Mouse (Mus musculus) forebrain, embryonic 12.5 days (tissue): Measurements from ENCODE around the gene Tmem56. TPM values are rescaled to one million over a fixed set of nuclear protein-coding genes. Genes with fewer than 3 reads are reported as not detected.

Experiments
- ATAC-seq: fragments of 200-750 bp; cut with Nextera tagmentation; 2 replicates; pipeline ENCODE4 v1.8.0; 2017; ENCODE audit warnings: moderate TSS enrichment; ENCODE audit not compliant: low FRiP score
- H3K27ac ChIP-seq: fragments of 300-500 bp; sonication (generic); 2 replicates; pipeline ENCODE4 v1.5.1; 2016; ENCODE audit warnings: mild to moderate bottlenecking
- H3K27me3 ChIP-seq: fragments of 300-500 bp; sonication (generic); 2 replicates; pipeline ENCODE4 v1.6.1; 2016; ENCODE audit warnings: mild to moderate bottlenecking
- H3K36me3 ChIP-seq: fragments of 300-500 bp; sonication (generic); replicated peaks from 2 replicates; pipeline ENCODE4 v1.6.1; 2016; ENCODE audit warnings: mild to moderate bottlenecking
- H3K4me1 ChIP-seq: fragments of 300-500 bp; sonication (generic); 2 replicates; pipeline ENCODE4 v1.6.1; 2016
- H3K4me2 ChIP-seq: fragments of 300-500 bp; sonication (generic); 2 replicates; pipeline ENCODE4 v1.6.1; 2016; ENCODE audit warnings: mild to moderate bottlenecking, moderate library complexity
- H3K4me3 ChIP-seq: fragments of 300-500 bp; sonication (generic); replicated peaks from 2 replicates; pipeline ENCODE4 v1.5.1; 2016; ENCODE audit warnings: mild to moderate bottlenecking
- H3K9ac ChIP-seq: fragments of 300-500 bp; sonication (generic); 2 replicates; pipeline ENCODE4 v1.6.1; 2016; ENCODE audit warnings: mild to moderate bottlenecking
- H3K9me3 ChIP-seq: fragments of 300-500 bp; sonication (generic); 2 replicates; pipeline ENCODE4 v1.6.1; 2016
- WGBS: fragments of 180-500 bp; shearing (Covaris S2); methylation state at CpG from one replicate; pipeline ENCODE4 v1.1.7; 2016; 5-methylcytosine and 5-hydroxymethylcytosine counted together
- polyA plus RNA-seq: library from polyadenylated mRNA; unstranded; fragments of >200 nt; fragmentation: Nextera tagmentation; extraction: Ambion mirVana; gene quantifications from 2 replicates; pipeline ENCODE4 v1.2.1, GENCODE M21; 2016

The Tmem56 gene
- polyA plus RNA-seq, 1 experiment from 2014 or later, result 2.6 TPM

DNA sequence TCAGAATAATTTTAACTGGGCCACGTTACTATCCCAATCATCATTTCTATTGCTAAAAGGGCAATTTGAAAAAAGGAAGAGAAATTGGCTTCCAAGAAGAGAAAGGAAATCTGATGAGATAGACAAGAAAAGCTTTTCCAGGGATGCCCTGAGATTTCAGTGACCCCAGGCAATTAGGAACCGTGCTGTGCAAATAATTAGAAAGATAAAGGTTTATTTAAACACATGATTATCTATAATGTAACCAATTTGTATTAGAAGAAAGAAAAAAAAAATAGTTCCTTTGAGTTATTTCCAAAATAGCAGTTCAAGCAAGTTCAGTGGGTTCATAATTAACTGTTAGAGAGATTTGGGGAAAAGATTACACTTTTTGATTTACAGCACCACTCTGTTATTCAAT, 110.2 kb downstream of the Tmem56 start:
- Histone ChIP-seq H3K27ac (no peak overlapping the region), H3K9me3 (no peaks in the 10 kb centered on the region), H3K4me3 (no peak overlapping the region), H3K9ac (no peak overlapping the region), H3K4me1 (peaks cover 7% of the 10 kb centered on the region; the same call in 1 of the 2 replicates), H3K36me3 (no peaks in the 10 kb centered on the region), H3K27me3 (no peaks in the 10 kb centered on the region), H3K4me2 (no peak overlapping the region)
- no peak for ATAC-seq
- 78% methylated on average over 2 of the region's 2 CpGs for WGBS

- H3K9me3 ChIP-seq, result no peaks in the 10 kb centered on the region
- WGBS, result 60% methylated on average over 6 of the region's 6 CpGs
- peak overlapping the region; percentile 69 for H3K4me2 ChIP-seq
- no peak overlapping the region for H3K27ac ChIP-seq
- no peaks in the 10 kb centered on the region for H3K36me3 ChIP-seq
- H3K4me3 ChIP-seq, result peak overlapping the region; percentile 56
- H3K9ac ChIP-seq, result no peak overlapping the region
- H3K27me3 ChIP-seq, result no peaks in the 10 kb centered on the region
- no peak for ATAC-seq
- H3K4me1 ChIP-seq, result peaks cover 7% of the 10 kb centered on the region; the same call in 1 of the 2 replicates
These were observed 111.0 kb downstream of the Tmem56 start for GRCm38 (mm10) chr3:121171872-121172265.

DNA sequence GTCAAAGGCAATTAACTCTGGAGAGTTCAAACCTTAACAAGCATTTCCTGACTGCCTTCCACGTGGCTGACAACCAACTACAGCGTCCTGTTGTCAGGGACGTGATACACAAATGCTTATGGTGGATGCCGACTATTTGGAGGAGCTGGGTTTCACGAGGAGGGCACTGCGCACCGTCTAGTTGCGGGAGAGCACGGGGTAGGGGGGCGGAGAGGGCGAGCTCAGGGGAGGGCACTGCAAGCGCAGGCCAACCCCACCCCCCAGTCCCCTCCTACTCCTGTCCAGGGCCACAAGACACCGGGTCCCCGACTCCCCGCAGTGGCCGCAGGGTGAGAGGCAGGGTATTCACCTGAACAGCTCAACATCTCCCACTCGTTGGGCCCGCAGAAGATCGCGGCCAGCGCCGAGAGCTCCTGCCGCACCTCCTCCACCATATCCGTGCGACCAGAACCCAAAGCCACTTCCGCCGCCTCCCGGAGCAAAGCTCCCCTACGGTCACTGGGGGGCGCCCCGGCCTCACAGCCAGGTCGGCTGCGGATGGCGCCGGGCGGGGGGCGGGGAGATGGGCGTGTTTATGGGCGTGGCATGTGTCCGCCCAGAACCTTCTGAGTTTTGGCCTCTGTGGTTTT, 111.5 kb downstream of the Tmem56 start, which contains the start of gene Rwdd3:
Gene Rwdd3 (minus strand): TSS at position 453 of the 629 bp plus-strand sequence.
- under 1% methylated on average over 40 of the region's 40 CpGs for WGBS

GRCm38 (mm10) chr3:121170631-121171030, 112.3 kb downstream of the Tmem56 start:
- no peak overlapping the region for H3K27ac ChIP-seq
- 0 out of 2 replicates have a peak, but pooled peaks have one; percentile 44 for ATAC-seq
- H3K4me2 ChIP-seq, result peak overlapping the region; percentile 69
- 60% methylated on average over 7 of the region's 7 CpGs for WGBS
- H3K4me3 ChIP-seq, result peak overlapping the region; percentile 56; the same call in 1 of the 2 replicates
- H3K4me1 ChIP-seq, result peaks cover 7% of the 10 kb centered on the region; the same call in 1 of the 2 replicates
- no peak overlapping the region for H3K9ac ChIP-seq
- no peaks in the 10 kb centered on the region for H3K36me3 ChIP-seq
- H3K27me3 ChIP-seq, result no peaks in the 10 kb centered on the region
- no peaks in the 10 kb centered on the region for H3K9me3 ChIP-seq

More for the DNA sequence above, 111.5 kb downstream of the Tmem56 start, which contains the start of gene Rwdd3:
- H3K4me2 ChIP-seq, result peak within 1 kb of the TSS; percentile 69
- peaks cover 7% of the 10 kb centered on the region; the same call in 1 of the 2 replicates for H3K4me1 ChIP-seq
- no peak within 1 kb of the TSS for H3K27ac ChIP-seq
- H3K27me3 ChIP-seq, result no peaks in the 10 kb centered on the region
- H3K9ac ChIP-seq, result peak within 1 kb of the TSS; percentile 64
- peak within 1 kb of the TSS; percentile 56 for H3K4me3 ChIP-seq
- no peaks in the 10 kb centered on the region for H3K36me3 ChIP-seq
- no peaks in the 10 kb centered on the region for H3K9me3 ChIP-seq
- ATAC-seq, result peak; percentile 92

DNA sequence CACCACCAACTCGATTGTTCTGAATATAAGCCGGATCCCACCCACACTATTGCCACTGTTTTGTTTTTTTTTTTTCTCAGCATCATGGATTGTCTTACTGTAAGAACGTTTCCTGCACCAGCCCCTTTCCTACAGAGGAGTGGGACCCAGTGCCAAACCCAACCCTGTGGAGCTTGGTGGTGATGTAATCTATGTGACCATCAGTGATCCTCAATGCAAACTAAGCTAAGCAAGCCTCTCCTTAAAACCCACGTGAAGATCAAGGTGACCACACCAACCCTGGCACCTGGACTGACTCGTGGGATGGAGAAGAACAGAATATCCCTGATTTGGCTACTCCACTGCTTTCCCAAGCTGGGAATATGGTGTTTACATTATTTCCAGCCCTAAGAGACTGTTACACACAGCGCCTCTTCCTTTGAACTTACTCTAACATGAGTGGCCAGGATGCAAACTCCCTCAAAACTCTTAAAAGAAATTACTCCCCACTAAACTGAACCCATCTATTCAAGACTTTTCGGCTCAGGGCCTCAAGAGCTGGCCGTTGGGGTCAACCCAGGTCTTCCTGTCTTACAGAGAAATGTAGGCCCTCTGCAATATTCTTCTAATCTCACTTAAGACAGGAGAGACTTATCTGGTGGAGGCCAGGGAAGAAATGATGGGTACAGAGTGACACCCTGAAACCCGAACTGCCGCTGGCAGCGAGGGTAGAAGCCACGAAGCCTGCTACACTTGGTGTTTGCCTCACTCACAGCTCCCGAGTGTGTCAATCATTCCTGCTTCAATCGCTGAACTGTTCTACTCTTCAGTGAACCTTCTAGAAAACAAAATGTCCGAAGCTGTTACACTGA, 113.6 kb downstream of the Tmem56 start:
- peaks cover 7% of the 10 kb centered on the region; the same call in 1 of the 2 replicates for H3K4me1 ChIP-seq
- H3K36me3 ChIP-seq, result no peaks in the 10 kb centered on the region
- no peak for ATAC-seq
- H3K4me2 ChIP-seq, result no peak overlapping the region
- H3K27ac ChIP-seq, result no peak overlapping the region
- 81% methylated on average over 15 of the region's 15 CpGs for WGBS
- H3K27me3 ChIP-seq, result no peaks in the 10 kb centered on the region
- no peak overlapping the region for H3K4me3 ChIP-seq
- H3K9me3 ChIP-seq, result no peaks in the 10 kb centered on the region
- no peak overlapping the region for H3K9ac ChIP-seq

- no peaks in the 10 kb centered on the region for H3K27me3 ChIP-seq
- peaks cover 7% of the 10 kb centered on the region for H3K4me1 ChIP-seq
- no peak for ATAC-seq
- H3K4me3 ChIP-seq, result no peak overlapping the region
- H3K9ac ChIP-seq, result no peak overlapping the region
- H3K4me2 ChIP-seq, result no peak overlapping the region
- no peaks in the 10 kb centered on the region for H3K36me3 ChIP-seq
- 89% methylated on average over 8 of the region's 8 CpGs for WGBS
- H3K9me3 ChIP-seq, result no peaks in the 10 kb centered on the region
- no peak overlapping the region for H3K27ac ChIP-seq
These were observed 114.3 kb downstream of the Tmem56 start for GRCm38 (mm10) chr3:121168581-121168980.

- no peak overlapping the region for H3K4me3 ChIP-seq
- H3K4me2 ChIP-seq, result no peak overlapping the region
- H3K4me1 ChIP-seq, result peaks cover 6% of the 10 kb centered on the region
- H3K27me3 ChIP-seq, result no peaks in the 10 kb centered on the region
- no peak overlapping the region for H3K27ac ChIP-seq
- no peak overlapping the region for H3K9ac ChIP-seq
- whole genome bisulfite sequencing, result 36% methylated on average over 7 of the region's 7 CpGs
- no peak for ATAC-seq
- no peaks in the 10 kb centered on the region for H3K9me3 ChIP-seq
- no peaks in the 10 kb centered on the region for H3K36me3 ChIP-seq
These were observed 119.6 kb downstream of the Tmem56 start for GRCm38 (mm10) chr3:121163271-121163819.

DNA sequence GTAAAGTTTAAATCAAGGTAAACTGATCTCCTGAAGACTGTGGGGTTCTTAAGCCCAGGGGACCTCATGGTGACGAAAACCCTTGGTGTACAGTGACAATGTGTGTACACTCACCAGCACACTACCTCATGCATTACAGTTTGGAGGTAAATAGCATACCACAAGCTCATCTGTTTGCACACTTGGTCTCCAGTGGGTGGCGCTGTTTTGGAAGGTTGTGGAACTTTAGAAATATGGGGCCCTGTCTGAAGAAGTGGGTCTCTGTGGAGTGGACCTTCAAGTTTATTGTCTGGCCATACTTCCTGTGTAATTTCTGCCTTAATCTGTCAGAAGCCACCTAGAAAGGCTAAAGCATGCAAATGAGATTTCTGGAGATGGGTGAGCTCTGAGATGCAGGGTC, 121.2 kb downstream of the Tmem56 start:
- Histone ChIP-seq H3K9ac (no peak overlapping the region), H3K9me3 (no peaks in the 10 kb centered on the region), H3K36me3 (no peaks in the 10 kb centered on the region), H3K27me3 (no peaks in the 10 kb centered on the region), H3K4me3 (no peak overlapping the region), H3K4me1 (peaks cover 16% of the 10 kb centered on the region), H3K4me2 (no peak overlapping the region), H3K27ac (no peak overlapping the region)
- no peak for ATAC-seq
- WGBS, result 54% methylated on average over 2 of the region's 2 CpGs

GRCm38 (mm10) chr3:121160424-121160823, 122.5 kb downstream of the Tmem56 start:
- peaks cover 25% of the 10 kb centered on the region for H3K4me1 ChIP-seq
- no peak overlapping the region for H3K4me3 ChIP-seq
- H3K27me3 ChIP-seq, result no peaks in the 10 kb centered on the region
- ATAC-seq, result no peak
- H3K27ac ChIP-seq, result no peak overlapping the region
- no peak overlapping the region for H3K4me2 ChIP-seq
- no peak overlapping the region for H3K9ac ChIP-seq
- WGBS, result 67% methylated on average over 4 of the region's 4 CpGs
- no peaks in the 10 kb centered on the region for H3K9me3 ChIP-seq
- no peaks in the 10 kb centered on the region for H3K36me3 ChIP-seq

- H3K36me3 ChIP-seq, result no peaks in the 10 kb centered on the region
- H3K9ac ChIP-seq, result no peak overlapping the region
- H3K27me3 ChIP-seq, result no peaks in the 10 kb centered on the region
- 84% methylated on average over 10 of the region's 10 CpGs for WGBS
- H3K4me1 ChIP-seq, result peaks cover 25% of the 10 kb centered on the region
- no peak overlapping the region for H3K4me3 ChIP-seq
- no peaks in the 10 kb centered on the region for H3K9me3 ChIP-seq
- 0 out of 2 replicates have a peak, but pooled peaks have one; percentile 17 for ATAC-seq
- H3K4me2 ChIP-seq, result no peak overlapping the region
- no peak overlapping the region for H3K27ac ChIP-seq
These were observed 123.3 kb downstream of the Tmem56 start for GRCm38 (mm10) chr3:121159566-121159965.

- H3K36me3 ChIP-seq, result no peaks in the 10 kb centered on the region
- WGBS, result 85% methylated on average over 16 of the region's 16 CpGs
- ATAC-seq, result no peak
- no peaks in the 10 kb centered on the region for H3K9me3 ChIP-seq
- H3K27ac ChIP-seq, result peak overlapping the region; percentile 50; the same call in 1 of the 2 replicates
- H3K9ac ChIP-seq, result no peak overlapping the region
- no peak overlapping the region for H3K4me3 ChIP-seq
- peaks cover 25% of the 10 kb centered on the region for H3K4me1 ChIP-seq
- H3K27me3 ChIP-seq, result no peaks in the 10 kb centered on the region
- H3K4me2 ChIP-seq, result no peak overlapping the region
These were observed 124.0 kb downstream of the Tmem56 start for GRCm38 (mm10) chr3:121158901-121159351.
